27 mouse cellular contexts compared by ENCODE assay signal in genomic region chr9:35482014-35482898, GRCm38 (mm10). TPM values are rescaled to one million over a fixed set of nuclear protein-coding genes. Genes with fewer than 3 reads are reported as not detected.
DNase-seq lines count a peak whose midpoint lies in the region; ATAC-seq and TF ChIP-seq lines count a peak whose summit lies in the region.
"Had no signal": no experiment of that assay in that cellular context is flagged by ENCODE, and none has a peak within 500 bp of the region (broad histone marks: within the 10 kb centered on the region; RNA-seq: fewer than 3 reads in every experiment).

No protein-coding gene starts in this region.

- H3K27ac ChIP-seq in heart, embryonic 13.5 days (replicated peaks) = peak overlapping the region; percentile 48; the same call in 1 of the 2 replicates

- ATAC-seq in heart, embryonic 13.5 days (ENCODE audit: extremely low read depth, insufficient number of reproducible peaks, low FRiP score, low TSS enrichment) = no peak
- ATAC-seq in erythroblast, adult 5-6 weeks (replicated peaks; ENCODE audit: low FRiP score, poor library complexity, severe bottlenecking) = no peak
- ATAC-seq: liver, postnatal 0 days; Patski had no signal

- peak overlapping the region; percentile 47; the same call in 1 of the 2 replicates for H3K9ac ChIP-seq in heart, embryonic 13.5 days
- H3K9ac ChIP-seq: liver, postnatal 0 days had no signal

- intact Hi-C loops in heart, postnatal 25 days (cut with DNase I) = no loop called here

- TF ChIP-seq POLR2A in brain, embryonic 14.5 days (IDR thresholded peaks at IDR 0.05; ENCODE audit: borderline replicate concordance, extremely low read depth, insufficient read depth, insufficient read length, poor library complexity, severe bottlenecking) = no peak

- H3K4me1 ChIP-seq in heart, embryonic 13.5 days = peaks cover 17% of the 10 kb centered on the region
- H3K4me1 ChIP-seq: megakaryocyte, embryonic 14.5 days had no signal

- H3K36me3 ChIP-seq in heart, embryonic 13.5 days = peaks cover 74% of the 10 kb centered on the region

- TF ChIP-seq CTCF in brain, embryonic 14.5 days (IDR thresholded peaks at IDR 0.05; ENCODE audit: borderline replicate concordance, extremely low read depth, insufficient read depth, insufficient read length) = no peak

- H3K4me2 ChIP-seq in heart, embryonic 13.5 days = peak overlapping the region; percentile 27; the same call in 1 of the 2 replicates

- no peak for DNase-seq in heart, postnatal 25 days (ENCODE audit: low spot score)
- peak; percentile 14 for DNase-seq in kidney, postnatal 10 days
- no peak for DNase-seq in kidney, postnatal 14 days
- peak; percentile 55 for DNase-seq in Muller cell, postnatal 12 days (ENCODE audit: inconsistent ontology term)
- peak; percentile 81 for DNase-seq in brain, embryonic 14.5 days (ENCODE audit: low read depth)
- no peak for DNase-seq in adrenal gland, postnatal 10 days
- DNase-seq: adrenal gland, postnatal 25 days; cerebellum, adult 11-12 months; cerebellum, postnatal 25 days; embryo, embryonic 11 days; kidney, adult 9 months; liver, postnatal 0 days had no signal

- H3K4me3 ChIP-seq in heart, embryonic 13.5 days = no peak overlapping the region
- H3K4me3 ChIP-seq: megakaryocyte, embryonic 14.5 days had no signal

- 52% methylated on average over 13 of the region's 13 CpGs for WGBS in heart, embryonic 13.5 days

- H3K9me3 ChIP-seq in heart, embryonic 13.5 days = no peaks in the 10 kb centered on the region
- H3K9me3 ChIP-seq: megakaryocyte, embryonic 14.5 days had no signal

- H3K27me3 ChIP-seq in heart, embryonic 13.5 days (replicated peaks) = no peaks in the 10 kb centered on the region
- H3K27me3 ChIP-seq: Patski had no signal

RNA-seq across cellular contexts. Expression of gene Gm1113, which starts 35.8 kb away (rescaled TPM):
- not detected in 2 replicates for polyA plus RNA-seq in heart, embryonic 13.5 days (2015; fragmentation: Nextera tagmentation; extraction: Ambion mirVana)
- not detected for total RNA-seq in heart, postnatal 25 days (2021)
- not detected in 2 replicates for polyA plus RNA-seq in brain, embryonic 14.5 days (2012; rRNA removed)
- total RNA-seq in adrenal gland, postnatal 10 days (2021) = not detected
- not detected in 2 replicates for total RNA-seq in erythroblast, adult 5-6 weeks (2015; ENCODE audit: low replicate concordance)
- not detected in 2 replicates for total RNA-seq in erythroblast, adult 5-6 weeks (2017; ENCODE audit: low replicate concordance)
- total RNA-seq: adrenal gland, postnatal 25 days; gastrocnemius, adult 8-10 months; granulocyte monocyte progenitor cell, adult 5-6 weeks; hematopoietic stem cell, adult 5-6 weeks; layer of hippocampus, postnatal 10 days; left cerebral cortex, adult 8-10 months; liver, adult 2 months had no signal
- polyA plus RNA-seq: frontal cortex, adult 2 months; intestine, embryonic 14.5 days; large intestine, adult 2 months; liver, adult 2 months; liver, postnatal 0 days; Patski; stomach, embryonic 16.5 days; urinary bladder, adult 2 months had no signal

Comparison
In these comparisons a context has a peak if more than half of its experiments do, and no peak if none do; other contexts are left out.
1. DNase-seq: peak in kidney, postnatal 10 days (single experiment), Muller cell, postnatal 12 days (single experiment) and brain, embryonic 14.5 days (single experiment); none in heart, postnatal 25 days (single experiment), kidney, postnatal 14 days (single experiment) and adrenal gland, postnatal 10 days (single experiment).